Mouse (Mus musculus) urinary bladder, postnatal 0 days (tissue): Measurements from ENCODE around the gene Lmna. TPM values are rescaled to one million over a fixed set of nuclear protein-coding genes. Genes with fewer than 3 reads are reported as not detected.

Experiments used
- microRNA counts: library from miRNA; unstranded; fragments of <30 nt; microRNA quantifications from one replicate; lab custom pipeline; 2016
- microRNA-seq: library from miRNA; unstranded; fragments of <30 nt; microRNA quantifications from one replicate; pipeline ENCODE4, GENCODE M21; 2016
- polyA plus RNA-seq: library from polyadenylated mRNA; unstranded; fragments of >200 nt; fragmentation: Nextera tagmentation; extraction: Ambion mirVana; gene quantifications from 2 replicates; pipeline ENCODE4 v1.2.1, GENCODE M21; 2015

Gene Lmna
- 294 and 327 TPM in 2 replicates for polyA plus RNA-seq

GRCm38 (mm10) chr3:88509692-88510420 lies at the start of gene Lmna:
Lmna (minus strand) TSS chr3:88509956.

GRCm38 (mm10) chr3:88553525-88553879 lies 43.7 kb upstream of the Lmna start, which contains the start of gene Ubqln4:
Ubqln4 (plus strand) TSS chr3:88553758.

GRCm38 (mm10) chr3:88552676-88553524 lies 43.1 kb upstream of the Lmna start, which contains the start of gene Lamtor2:
Lamtor2 (minus strand) TSS chr3:88553074.

GRCm38 (mm10) chr3:88548180-88548917 lies 38.6 kb upstream of the Lmna start, which contains the start of gene Rab25:
Rab25 (minus strand) TSS chr3:88548300.

GRCm38 (mm10) chr3:88532299-88532674 lies 22.5 kb upstream of the Lmna start, which contains the start of gene Mex3a:
Mex3a (plus strand) TSS chr3:88532395.

GRCm38 (mm10) chr3:88460983-88461696 lies 48.6 kb downstream of the Lmna start, which contains the start of gene Sema4a:
Sema4a (minus strand) TSS chr3:88461182.

MicroRNAs within 50 kb of the gene (microRNA counts, 519-probe panel; counts per million panel counts)
- microRNA mmu-miR-1905 (lab: Ali Mortazavi, UCI) = not detected

Small RNAs within 50 kb of the gene (microRNA-seq; reads per million reads assigned to microRNA genes)
- gene Mir1905 = not detected
- gene Mir7011 = not detected

Other genes with a start within 250 kb of the Lmna start
- 0.20 and 0.99 TPM in 2 replicates for gene Gm38392, start 222.7 kb downstream of the Lmna start, polyA plus RNA-seq
- 9.2 and 10.0 TPM in 2 replicates for gene Tsacc, start 213.0 kb downstream of the Lmna start, polyA plus RNA-seq
- 308 and 322 TPM in 2 replicates for gene Cct3, start 212.8 kb downstream of the Lmna start, polyA plus RNA-seq
- 157 and 169 TPM in 2 replicates for gene Glmp, start 184.9 kb downstream of the Lmna start, polyA plus RNA-seq
- gene Tmem79, start 173.8 kb downstream of the Lmna start, polyA plus RNA-seq = 29.9 and 30.1 TPM in 2 replicates
- gene Smg5, start 173.7 kb downstream of the Lmna start, polyA plus RNA-seq = 25.6 and 28.1 TPM in 2 replicates
- 45.2 and 47.2 TPM in 2 replicates for gene Paqr6, start 145.4 kb downstream of the Lmna start, polyA plus RNA-seq
- 1.2 and 1.5 TPM in 2 replicates for gene Bglap3, start 137.2 kb downstream of the Lmna start, polyA plus RNA-seq
- gene Bglap2, start 131.3 kb downstream of the Lmna start, polyA plus RNA-seq = 4.9 and 8.9 TPM in 2 replicates
- 0.49 TPM in 1 of 2 replicates, not detected in the other for gene Bglap, start 125.5 kb downstream of the Lmna start, polyA plus RNA-seq
- 45.0 and 46.8 TPM in 2 replicates for gene Pmf1, start 99.6 kb downstream of the Lmna start, polyA plus RNA-seq
- gene Slc25a44, start 84.8 kb downstream of the Lmna start, polyA plus RNA-seq = 10.1 TPM in 2 replicates
- gene Sema4a, start 48.8 kb downstream of the Lmna start, polyA plus RNA-seq = 17.7 and 20.0 TPM in 2 replicates
- gene Mex3a, start 22.4 kb upstream of the Lmna start, polyA plus RNA-seq = 2.1 TPM in 2 replicates
- gene Rab25, start 38.3 kb upstream of the Lmna start, polyA plus RNA-seq = 90.9 and 91.9 TPM in 2 replicates
- 127 and 138 TPM in 2 replicates for gene Lamtor2, start 43.1 kb upstream of the Lmna start, polyA plus RNA-seq
- gene Ubqln4, start 43.8 kb upstream of the Lmna start, polyA plus RNA-seq = 14.4 and 16.4 TPM in 2 replicates
- 191 and 192 TPM in 2 replicates for gene Ssr2, start 65.9 kb upstream of the Lmna start, polyA plus RNA-seq
- 30.4 and 30.5 TPM in 2 replicates for gene Arhgef2, start 96.0 kb upstream of the Lmna start, polyA plus RNA-seq
- gene Rxfp4, start 143.2 kb upstream of the Lmna start, polyA plus RNA-seq = not detected in 2 replicates
- 36.9 and 43.8 TPM in 2 replicates for gene Khdc4, start 175.8 kb upstream of the Lmna start, polyA plus RNA-seq
- gene Rit1, start 206.9 kb upstream of the Lmna start, polyA plus RNA-seq = 71.1 and 85.1 TPM in 2 replicates